Mouse (Mus musculus): ENCODE measurements at regions not wholly inside any gene's neighbourhood (a gene's known extent, or its start where the extent isn't known, plus 50 kb on each side); places are given as distances from the start of the nearest gene placed in this dataset.
"Not testable (repeated sequence)": the region's sequence is repeated elsewhere in the genome, so short reads cannot be mapped to it uniquely, and the experiment has no call there.

- ATAC-seq (replicated peaks; ENCODE audit: extremely low read depth, insufficient read depth, low FRiP score) = no peak
- H3K9ac ChIP-seq (ENCODE audit: low read length) = no peak overlapping the region
- no peaks in the 10 kb centered on the region for H3K36me3 ChIP-seq (ENCODE audit: control insufficient read depth, insufficient read depth)
- H3K4me1 ChIP-seq (ENCODE audit: control insufficient read depth, insufficient read depth, low read length) = no peaks in the 10 kb centered on the region
- 38% methylated on average over 3 of the region's 3 CpGs for WGBS
- no peaks in the 10 kb centered on the region for H3K27me3 ChIP-seq (ENCODE audit: control insufficient read depth, insufficient read depth, low read length)
- no peak overlapping the region for H3K27ac ChIP-seq (ENCODE audit: low read length)
- no peaks in the 10 kb centered on the region for H3K9me3 ChIP-seq (replicated peaks; ENCODE audit: control insufficient read depth, low read length)
- H3K4me2 ChIP-seq (ENCODE audit: low read depth, low read length) = no peak overlapping the region
- no peak overlapping the region for H3K4me3 ChIP-seq (ENCODE audit: low read length)
Measured at GRCm38 (mm10) chr5:91865365-91865764, 97.5 kb downstream of the Rchy1 start.

- no peaks in the 10 kb centered on the region for H3K4me1 ChIP-seq (ENCODE audit: control insufficient read depth, insufficient read depth, low read length)
- WGBS = 93% methylated on average over 3 of the region's 3 CpGs
Measured at GRCm38 (mm10) chr5:91862843-91863242, 100.0 kb downstream of the Rchy1 start.

GRCm38 (mm10) chr5:91862243-91862642 is 100.6 kb downstream of the Rchy1 start:
- WGBS = 56% methylated on average over 3 of the region's 3 CpGs

More at GRCm38 (mm10) chr5:91862843-91863242, 100.0 kb downstream of the Rchy1 start:
- ATAC-seq (replicated peaks; ENCODE audit: extremely low read depth, insufficient read depth, low FRiP score) = no peak
- Histone ChIP-seq H3K4me2 (ENCODE audit: low read depth, low read length) (no peak overlapping the region), H3K9me3 (replicated peaks; ENCODE audit: control insufficient read depth, low read length) (no peaks in the 10 kb centered on the region), H3K27ac (ENCODE audit: low read length) (no peak overlapping the region), H3K36me3 (ENCODE audit: control insufficient read depth, insufficient read depth) (no peaks in the 10 kb centered on the region), H3K27me3 (ENCODE audit: control insufficient read depth, insufficient read depth, low read length) (no peaks in the 10 kb centered on the region), H3K4me3 (ENCODE audit: low read length) (no peak overlapping the region), H3K9ac (ENCODE audit: low read length) (no peak overlapping the region)

GRCm38 (mm10) chr5:91861440-91862187 is 101.3 kb downstream of the Rchy1 start:
- H3K9ac ChIP-seq (ENCODE audit: low read length) = no peak overlapping the region
- no peak overlapping the region for H3K4me3 ChIP-seq (ENCODE audit: low read length)
- 65% methylated on average over 11 of the region's 11 CpGs for WGBS
- H3K4me2 ChIP-seq (ENCODE audit: low read depth, low read length) = no peak overlapping the region
- no peak overlapping the region for H3K27ac ChIP-seq (ENCODE audit: low read length)
- no peak for ATAC-seq (replicated peaks; ENCODE audit: extremely low read depth, insufficient read depth, low FRiP score)
- H3K4me1 ChIP-seq (ENCODE audit: control insufficient read depth, insufficient read depth, low read length) = no peaks in the 10 kb centered on the region
- no peaks in the 10 kb centered on the region for H3K9me3 ChIP-seq (replicated peaks; ENCODE audit: control insufficient read depth, low read length)
- no peaks in the 10 kb centered on the region for H3K36me3 ChIP-seq (ENCODE audit: control insufficient read depth, insufficient read depth)
- no peaks in the 10 kb centered on the region for H3K27me3 ChIP-seq (ENCODE audit: control insufficient read depth, insufficient read depth, low read length)

More at GRCm38 (mm10) chr5:91862243-91862642, 100.6 kb downstream of the Rchy1 start:
- no peak overlapping the region for H3K4me2 ChIP-seq (ENCODE audit: low read depth, low read length)
- no peak overlapping the region for H3K27ac ChIP-seq (ENCODE audit: low read length)
- H3K4me1 ChIP-seq (ENCODE audit: control insufficient read depth, insufficient read depth, low read length) = no peaks in the 10 kb centered on the region
- H3K27me3 ChIP-seq (ENCODE audit: control insufficient read depth, insufficient read depth, low read length) = no peaks in the 10 kb centered on the region
- no peaks in the 10 kb centered on the region for H3K9me3 ChIP-seq (replicated peaks; ENCODE audit: control insufficient read depth, low read length)
- H3K4me3 ChIP-seq (ENCODE audit: low read length) = no peak overlapping the region
- no peaks in the 10 kb centered on the region for H3K36me3 ChIP-seq (ENCODE audit: control insufficient read depth, insufficient read depth)
- H3K9ac ChIP-seq (ENCODE audit: low read length) = no peak overlapping the region
- ATAC-seq (replicated peaks; ENCODE audit: extremely low read depth, insufficient read depth, low FRiP score) = no peak

GRCm38 (mm10) chr5:91860489-91860888 is 102.4 kb downstream of the Rchy1 start:
- Histone ChIP-seq H3K9ac (ENCODE audit: low read length) (no peak overlapping the region), H3K27ac (ENCODE audit: low read length) (no peak overlapping the region), H3K4me2 (ENCODE audit: low read depth, low read length) (no peak overlapping the region), H3K9me3 (replicated peaks; ENCODE audit: control insufficient read depth, low read length) (no peaks in the 10 kb centered on the region), H3K4me3 (ENCODE audit: low read length) (no peak overlapping the region), H3K36me3 (ENCODE audit: control insufficient read depth, insufficient read depth) (no peaks in the 10 kb centered on the region), H3K4me1 (ENCODE audit: control insufficient read depth, insufficient read depth, low read length) (no peaks in the 10 kb centered on the region), H3K27me3 (ENCODE audit: control insufficient read depth, insufficient read depth, low read length) (no peaks in the 10 kb centered on the region)
- ATAC-seq (replicated peaks; ENCODE audit: extremely low read depth, insufficient read depth, low FRiP score) = no peak
- WGBS = 74% methylated on average over 2 of the region's 2 CpGs

GRCm38 (mm10) chr5:91852330-91852729 is 110.5 kb downstream of the Rchy1 start:
- H3K36me3 ChIP-seq (ENCODE audit: control insufficient read depth, insufficient read depth) = no peaks in the 10 kb centered on the region
- no peaks in the 10 kb centered on the region for H3K9me3 ChIP-seq (replicated peaks; ENCODE audit: control insufficient read depth, low read length)
- H3K4me3 ChIP-seq (ENCODE audit: low read length) = no peak overlapping the region
- H3K4me1 ChIP-seq (ENCODE audit: control insufficient read depth, insufficient read depth, low read length) = no peaks in the 10 kb centered on the region
- H3K4me2 ChIP-seq (ENCODE audit: low read depth, low read length) = no peak overlapping the region
- no peaks in the 10 kb centered on the region for H3K27me3 ChIP-seq (ENCODE audit: control insufficient read depth, insufficient read depth, low read length)
- 70% methylated on average over 4 of the region's 4 CpGs for WGBS
- no peak overlapping the region for H3K27ac ChIP-seq (ENCODE audit: low read length)
- no peak for ATAC-seq (replicated peaks; ENCODE audit: extremely low read depth, insufficient read depth, low FRiP score)
- H3K9ac ChIP-seq (ENCODE audit: low read length) = no peak overlapping the region

GRCm38 (mm10) chr5:91850862-91851569 is 111.9 kb downstream of the Rchy1 start:
- H3K4me2 ChIP-seq (ENCODE audit: low read depth, low read length) = not testable (repeated sequence)

GRCm38 (mm10) chr5:91850440-91850839 is 112.4 kb downstream of the Rchy1 start:
- Histone ChIP-seq H3K4me3 (ENCODE audit: low read length) (no peak overlapping the region), H3K9me3 (replicated peaks; ENCODE audit: control insufficient read depth, low read length) (no peaks in the 10 kb centered on the region), H3K27me3 (ENCODE audit: control insufficient read depth, insufficient read depth, low read length) (no peaks in the 10 kb centered on the region), H3K9ac (ENCODE audit: low read length) (no peak overlapping the region), H3K4me1 (ENCODE audit: control insufficient read depth, insufficient read depth, low read length) (no peaks in the 10 kb centered on the region), H3K4me2 (ENCODE audit: low read depth, low read length) (no peak overlapping the region), H3K27ac (ENCODE audit: low read length) (no peak overlapping the region), H3K36me3 (ENCODE audit: control insufficient read depth, insufficient read depth) (no peaks in the 10 kb centered on the region)
- no peak for ATAC-seq (replicated peaks; ENCODE audit: extremely low read depth, insufficient read depth, low FRiP score)
- 82% methylated on average over 5 of the region's 5 CpGs for WGBS

More at GRCm38 (mm10) chr5:91850862-91851569, 111.9 kb downstream of the Rchy1 start:
- not testable (repeated sequence) for H3K4me3 ChIP-seq (ENCODE audit: low read length); H3K9ac ChIP-seq (ENCODE audit: low read length); ATAC-seq (replicated peaks; ENCODE audit: extremely low read depth, insufficient read depth, low FRiP score); H3K27ac ChIP-seq (ENCODE audit: low read length); H3K4me1 ChIP-seq (ENCODE audit: control insufficient read depth, insufficient read depth, low read length); H3K9me3 ChIP-seq (replicated peaks; ENCODE audit: control insufficient read depth, low read length); H3K27me3 ChIP-seq (ENCODE audit: control insufficient read depth, insufficient read depth, low read length); H3K36me3 ChIP-seq (ENCODE audit: control insufficient read depth, insufficient read depth)
- 75% methylated on average over 4 of the region's 4 CpGs for WGBS

GRCm38 (mm10) chr5:91849533-91849932 is 113.3 kb downstream of the Rchy1 start:
- no peak overlapping the region for H3K9ac ChIP-seq (ENCODE audit: low read length)
- H3K4me1 ChIP-seq (ENCODE audit: control insufficient read depth, insufficient read depth, low read length) = no peaks in the 10 kb centered on the region; the same call in 1 of the 2 replicates
- WGBS = 89% methylated on average over 2 of the region's 2 CpGs
- no peaks in the 10 kb centered on the region for H3K36me3 ChIP-seq (ENCODE audit: control insufficient read depth, insufficient read depth)
- no peak for ATAC-seq (replicated peaks; ENCODE audit: extremely low read depth, insufficient read depth, low FRiP score)
- H3K9me3 ChIP-seq (replicated peaks; ENCODE audit: control insufficient read depth, low read length) = no peaks in the 10 kb centered on the region
- H3K27me3 ChIP-seq (ENCODE audit: control insufficient read depth, insufficient read depth, low read length) = no peaks in the 10 kb centered on the region
- H3K27ac ChIP-seq (ENCODE audit: low read length) = no peak overlapping the region
- H3K4me3 ChIP-seq (ENCODE audit: low read length) = no peak overlapping the region
- no peak overlapping the region for H3K4me2 ChIP-seq (ENCODE audit: low read depth, low read length)
